Mouse (Mus musculus): ENCODE results near the gene Sec24d.
A peak's percentile ranks its signal among the peaks of the same experiment; 100 is the strongest.

Gene Sec24d

GRCm38 (mm10) chr3:123266753-123267651, at the start of gene Sec24d:
TSS of gene Sec24d (plus strand) at chr3:123267455.
- DNase-seq (ENCODE audit: low read depth) = peak; percentile 64

- no peak for DNase-seq (ENCODE audit: low read depth)
Measured at GRCm38 (mm10) chr3:123218646-123219045, 48.6 kb upstream of the Sec24d start.

- no peak for DNase-seq (ENCODE audit: low read depth)
Measured at GRCm38 (mm10) chr3:123227276-123227675, 40.0 kb upstream of the Sec24d start.

- DNase-seq (ENCODE audit: low read depth) = no peak
Measured at GRCm38 (mm10) chr3:123231639-123232038, 35.6 kb upstream of the Sec24d start.

- no peak for DNase-seq (ENCODE audit: low read depth)
Measured at GRCm38 (mm10) chr3:123234191-123234836, 32.9 kb upstream of the Sec24d start.

- no peak for DNase-seq (ENCODE audit: low read depth)
Measured at GRCm38 (mm10) chr3:123235495-123235894, 31.8 kb upstream of the Sec24d start.

- no peak for DNase-seq (ENCODE audit: low read depth)
Measured at GRCm38 (mm10) chr3:123235921-123236320, 31.3 kb upstream of the Sec24d start, which contains the start of gene Synpo2. TSS of gene Synpo2 (minus strand) at chr3:123236149.

GRCm38 (mm10) chr3:123237039-123237438, 30.2 kb upstream of the Sec24d start:
- DNase-seq (ENCODE audit: low read depth) = no peak

GRCm38 (mm10) chr3:123237446-123237845, 29.8 kb upstream of the Sec24d start:
- no peak for DNase-seq (ENCODE audit: low read depth)

- no peak for DNase-seq (ENCODE audit: low read depth)
Measured at GRCm38 (mm10) chr3:123244376-123244775, 22.9 kb upstream of the Sec24d start.

- DNase-seq (ENCODE audit: low read depth) = no peak
Measured at GRCm38 (mm10) chr3:123245646-123246045, 21.6 kb upstream of the Sec24d start.

- peak; percentile 60 for DNase-seq (ENCODE audit: low read depth)
Measured at GRCm38 (mm10) chr3:123256181-123257101, 10.8 kb upstream of the Sec24d start.

GRCm38 (mm10) chr3:123258709-123259108, 8.5 kb upstream of the Sec24d start:
- no peak for DNase-seq (ENCODE audit: low read depth)

GRCm38 (mm10) chr3:123264706-123265105, 2.5 kb upstream of the Sec24d start:
- DNase-seq (ENCODE audit: low read depth) = no peak

GRCm38 (mm10) chr3:123267741-123268201, 516 bp downstream of the Sec24d start:
- DNase-seq (ENCODE audit: low read depth) = no peak

- no peak for DNase-seq (ENCODE audit: low read depth)
Measured at GRCm38 (mm10) chr3:123282866-123283615, 15.8 kb downstream of the Sec24d start.

- no peak for DNase-seq (ENCODE audit: low read depth)
Measured at GRCm38 (mm10) chr3:123284284-123284683, 17.0 kb downstream of the Sec24d start.

- no peak for DNase-seq (ENCODE audit: low read depth)
Measured at GRCm38 (mm10) chr3:123285649-123286048, 18.4 kb downstream of the Sec24d start.

GRCm38 (mm10) chr3:123288856-123289570, 21.8 kb downstream of the Sec24d start:
- DNase-seq (ENCODE audit: low read depth) = no peak

- DNase-seq (ENCODE audit: low read depth) = no peak
Measured at GRCm38 (mm10) chr3:123291670-123292069, 24.4 kb downstream of the Sec24d start.

- no peak for DNase-seq (ENCODE audit: low read depth)
Measured at GRCm38 (mm10) chr3:123296654-123297053, 29.4 kb downstream of the Sec24d start.

All from c-Kit-positive CD71-negative TER-119-negative erythroid progenitor cells, embryonic 14.5 days (primary cell).